Mouse (Mus musculus): Measurements from ENCODE around the gene Dync1h1.

DNA sequence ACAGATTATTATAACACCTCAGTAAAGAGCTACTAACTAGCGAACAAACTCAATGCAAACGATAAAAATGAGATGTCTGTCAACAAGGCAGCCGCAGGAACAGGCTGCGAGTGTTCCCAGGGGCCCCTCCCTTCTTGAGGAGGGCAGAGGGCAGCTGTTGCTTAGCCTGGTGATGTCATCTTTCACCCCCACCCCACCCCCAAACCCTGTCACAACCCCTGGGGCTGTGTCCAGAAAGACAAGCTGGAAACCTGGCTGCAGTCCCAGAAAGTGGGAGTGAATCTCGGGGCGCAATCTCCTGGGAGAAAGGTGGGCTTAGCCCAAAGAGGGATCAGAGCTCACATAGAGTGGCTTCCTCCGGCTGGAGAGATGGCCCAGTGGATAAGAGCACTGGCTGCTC, 79.9 kb downstream of the Dync1h1 start:
- TF ChIP-seq POLR2A (IDR thresholded peaks at IDR 0.05; ENCODE audit: low read depth, low read length) (no peak), CTCF (IDR thresholded peaks at IDR 0.05; ENCODE audit: borderline replicate concordance, insufficient read depth, low read length) (no peak)
